ENCODE assay signal across 8 mouse cellular contexts in the genomic region with DNA sequence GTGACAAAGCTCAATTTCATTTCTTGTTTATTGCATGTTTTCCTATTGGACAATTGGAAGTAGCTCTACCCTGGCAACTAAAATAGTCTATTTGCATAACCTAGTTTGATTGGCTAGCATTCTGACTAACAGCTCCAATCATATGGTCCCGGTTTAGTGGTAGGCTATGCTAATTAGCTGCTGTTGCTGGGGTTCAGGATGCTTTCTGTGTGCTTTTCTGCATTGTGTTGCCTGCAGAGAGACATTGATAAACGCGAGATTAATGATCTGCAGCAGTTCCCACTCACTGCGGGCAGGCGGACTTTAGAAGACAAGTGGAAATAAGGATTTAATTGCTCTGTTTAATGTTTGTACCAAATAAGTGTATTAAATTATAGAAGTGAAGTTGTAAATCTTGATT.
A peak's percentile ranks its signal among the peaks of the same experiment; 100 is the strongest.
DNase-seq lines count a peak whose midpoint lies in the region; ATAC-seq and TF ChIP-seq lines count a peak whose summit lies in the region.
"Had no signal": no experiment of that assay in that cellular context is flagged by ENCODE, and none has a peak within 500 bp of the region (broad histone marks: within the 10 kb centered on the region; RNA-seq: fewer than 3 reads in every experiment).

No protein-coding gene starts in this region.

- peaks cover 28% of the 10 kb centered on the region for H3K4me1 ChIP-seq in small intestine, adult 2 months (ENCODE audit: control insufficient read depth, insufficient read depth, insufficient read length, low read length)

- no peak overlapping the region for H3K4me3 ChIP-seq in small intestine, adult 2 months (ENCODE audit: low read depth, low read length)
- H3K4me3 ChIP-seq: limb, embryonic 15.5 days had no signal

- intact Hi-C loops in heart, postnatal 10 days (cut with DNase I), result no loop called here

- peak; percentile 46 for DNase-seq in ZHBTc4 (ENCODE audit: low read depth, low spot score)
- peak; percentile 41 for DNase-seq in embryo, embryonic 9.5 days (ENCODE audit: extremely low spot score)
- DNase-seq in heart, postnatal 10 days, result peak; percentile 66
- DNase-seq in kidney, postnatal 36 days, result peak; percentile 51 to 84
- peak; percentile 23 for DNase-seq in lung, postnatal 14 days

- no peaks in the 10 kb centered on the region for H3K27me3 ChIP-seq in small intestine, adult 2 months (ENCODE audit: control insufficient read depth, insufficient read depth, low read length)
- H3K27me3 ChIP-seq: limb, embryonic 15.5 days had no signal

- H3K27ac ChIP-seq in small intestine, adult 2 months (ENCODE audit: insufficient read depth, low read depth, low read length), result 0 out of 2 replicates have a peak overlapping the region, but pooled peaks have one; percentile 42
- H3K27ac ChIP-seq: limb, embryonic 15.5 days had no signal

- ATAC-seq in CD4-positive, CD25-positive, alpha-beta regulatory T cell, adult 4 months, result peak; percentile 96

- 5% methylated on average over 5 of the region's 5 CpGs for WGBS in small intestine, adult 2 months

- no peaks in the 10 kb centered on the region for H3K36me3 ChIP-seq in small intestine, adult 2 months (ENCODE audit: control insufficient read depth, insufficient read depth, low read length)
- H3K36me3 ChIP-seq: limb, embryonic 15.5 days had no signal

- TF ChIP-seq POLR2A in small intestine, adult 2 months (IDR thresholded peaks at IDR 0.05; ENCODE audit: low read depth, low read length), result no peak

- TF ChIP-seq CTCF in small intestine, adult 2 months (IDR thresholded peaks at IDR 0.05; ENCODE audit: extremely low read depth, insufficient read length, insufficient replicate concordance, low read depth, low read length), result no peak
